Comparison of ENCODE assay signal across 8 mouse cellular contexts in genomic region chr5:64389202-64389929, GRCm38 (mm10).
A peak's percentile ranks its signal among the peaks of the same experiment; 100 is the strongest.
DNase-seq lines count a peak whose midpoint lies in the region; ATAC-seq and TF ChIP-seq lines count a peak whose summit lies in the region.

No protein-coding gene starts in this region.

- TF ChIP-seq POLR2A in kidney, adult 2 months (IDR thresholded peaks at IDR 0.05; ENCODE audit: low read depth, low read length) = no peak

- no peak overlapping the region for H3K4me3 ChIP-seq in kidney, adult 2 months (ENCODE audit: insufficient read depth, low read depth, low read length)
- no peak overlapping the region for H3K4me3 ChIP-seq in embryonic facial prominence, embryonic 11.5 days (ENCODE audit: low read depth, low read length)
- H3K4me3 ChIP-seq in hindbrain, embryonic 12.5 days = no peak overlapping the region

- no peak for TF ChIP-seq CTCF in kidney, adult 2 months (conservative IDR thresholded peaks at IDR 0.05; ENCODE audit: insufficient read depth, insufficient read length, low read depth, low read length)

- no peaks in the 10 kb centered on the region for H3K27me3 ChIP-seq in kidney, adult 2 months (replicated peaks; ENCODE audit: control insufficient read depth, insufficient read depth, low read length)
- no peaks in the 10 kb centered on the region for H3K27me3 ChIP-seq in embryonic facial prominence, embryonic 11.5 days (ENCODE audit: control insufficient read depth, insufficient read depth, low read length)
- 0 out of 2 replicates have a peak, but pooled peaks cover 4% of the 10 kb centered on the region for H3K27me3 ChIP-seq in hindbrain, embryonic 12.5 days

- no peak overlapping the region for H3K4me2 ChIP-seq in embryonic facial prominence, embryonic 11.5 days (ENCODE audit: low read depth, low read length)
- 0 out of 2 replicates have a peak overlapping the region, but pooled peaks have one; percentile 11 for H3K4me2 ChIP-seq in hindbrain, embryonic 12.5 days (replicated peaks)

- H3K9ac ChIP-seq in embryonic facial prominence, embryonic 11.5 days (replicated peaks; ENCODE audit: low read length) = no peak overlapping the region
- no peak overlapping the region for H3K9ac ChIP-seq in hindbrain, embryonic 12.5 days

- H3K27ac ChIP-seq in kidney, adult 2 months (ENCODE audit: insufficient read depth, low read depth, low read length) = no peak overlapping the region
- no peak overlapping the region; the same call in 1 of the 2 replicates for H3K27ac ChIP-seq in embryonic facial prominence, embryonic 11.5 days (replicated peaks; ENCODE audit: low read depth, low read length)
- no peak overlapping the region; the same call in 1 of the 2 replicates for H3K27ac ChIP-seq in hindbrain, embryonic 12.5 days

- peaks cover 10% of the 10 kb centered on the region; the same call in 1 of the 2 replicates for H3K4me1 ChIP-seq in kidney, adult 2 months (ENCODE audit: control insufficient read depth, insufficient read depth, low read length)
- H3K4me1 ChIP-seq in embryonic facial prominence, embryonic 11.5 days (ENCODE audit: control insufficient read depth, insufficient read depth, low read length) = no peaks in the 10 kb centered on the region; the same call in 1 of the 2 replicates
- peaks cover 9% of the 10 kb centered on the region for H3K4me1 ChIP-seq in hindbrain, embryonic 12.5 days

- 12% methylated on average over 6 of the region's 6 CpGs for WGBS in kidney, adult 2 months
- 17% methylated on average over 6 of the region's 6 CpGs for WGBS in embryonic facial prominence, embryonic 11.5 days
- 12% methylated on average over 6 of the region's 6 CpGs for WGBS in hindbrain, embryonic 12.5 days

- no peaks in the 10 kb centered on the region for H3K36me3 ChIP-seq in kidney, adult 2 months (ENCODE audit: control insufficient read depth, insufficient read depth, low read length)
- H3K36me3 ChIP-seq in embryonic facial prominence, embryonic 11.5 days (replicated peaks; ENCODE audit: control insufficient read depth, insufficient read depth, low read depth, low read length) = no peaks in the 10 kb centered on the region
- no peaks in the 10 kb centered on the region for H3K36me3 ChIP-seq in hindbrain, embryonic 12.5 days

- peak; percentile 60 for ATAC-seq in embryonic facial prominence, embryonic 11.5 days (replicated peaks; ENCODE audit: insufficient number of reproducible peaks, low FRiP score, low TSS enrichment, low read depth)
- ATAC-seq in hindbrain, embryonic 12.5 days (ENCODE audit: low FRiP score) = peak; percentile 78

- peak; percentile 51 for DNase-seq in kidney, adult 2 months
- DNase-seq in kidney, adult 18-20 months = no peak
- DNase-seq in embryonic facial prominence, embryonic 11.5 days (ENCODE audit: low spot score) = peak; percentile 46
- peak; percentile 51 for DNase-seq in mesoderm, embryonic 11.5 days (ENCODE audit: low read depth, low spot score)
- DNase-seq in layer of hippocampus, postnatal 10 days (ENCODE audit: low spot score in 2 of 2) = no peak
- DNase-seq in lung, adult 18-20 months = no peak
- no peak for DNase-seq in thymus, postnatal 36 days

- H3K9me3 ChIP-seq in embryonic facial prominence, embryonic 11.5 days (replicated peaks; ENCODE audit: control insufficient read depth, low read length) = no peaks in the 10 kb centered on the region
- H3K9me3 ChIP-seq in hindbrain, embryonic 12.5 days (replicated peaks) = no peaks in the 10 kb centered on the region

Comparison
In these comparisons a context has a peak if more than half of its experiments do, and no peak if none do; other contexts are left out.
1. DNase-seq: peak in kidney, adult 2 months (single experiment), embryonic facial prominence, embryonic 11.5 days (single experiment) and mesoderm, embryonic 11.5 days (single experiment); none in kidney, adult 18-20 months (single experiment), layer of hippocampus, postnatal 10 days (0 of 2), lung, adult 18-20 months (0 of 2) and thymus, postnatal 36 days (0 of 2).